Mouse (Mus musculus) left cerebral cortex, adult 8-10 months (tissue): ENCODE results near the gene Egf. TPM values are rescaled to one million over a fixed set of nuclear protein-coding genes. Genes with fewer than 3 reads are reported as not detected.
"Not testable (repeated sequence)": the region's sequence is repeated elsewhere in the genome, so short reads cannot be mapped to it uniquely, and the experiment has no call there.

Experiments used
- DNase-seq, 2 experiments: peaks; one replicate each; pipeline ENCODE4 v3.0.0; 2022; ENCODE audit warnings: low spot score in 2 of 2
- total RNA-seq, 4 experiments: library from RNA; stranded (reverse); gene quantifications; 2 replicates each; pipeline ENCODE4 v1.2.4; 2022

Gene Egf
- total RNA-seq, result 1 to 10 TPM; 1.8 to 2.7 (median 2.3) TPM

DNA sequence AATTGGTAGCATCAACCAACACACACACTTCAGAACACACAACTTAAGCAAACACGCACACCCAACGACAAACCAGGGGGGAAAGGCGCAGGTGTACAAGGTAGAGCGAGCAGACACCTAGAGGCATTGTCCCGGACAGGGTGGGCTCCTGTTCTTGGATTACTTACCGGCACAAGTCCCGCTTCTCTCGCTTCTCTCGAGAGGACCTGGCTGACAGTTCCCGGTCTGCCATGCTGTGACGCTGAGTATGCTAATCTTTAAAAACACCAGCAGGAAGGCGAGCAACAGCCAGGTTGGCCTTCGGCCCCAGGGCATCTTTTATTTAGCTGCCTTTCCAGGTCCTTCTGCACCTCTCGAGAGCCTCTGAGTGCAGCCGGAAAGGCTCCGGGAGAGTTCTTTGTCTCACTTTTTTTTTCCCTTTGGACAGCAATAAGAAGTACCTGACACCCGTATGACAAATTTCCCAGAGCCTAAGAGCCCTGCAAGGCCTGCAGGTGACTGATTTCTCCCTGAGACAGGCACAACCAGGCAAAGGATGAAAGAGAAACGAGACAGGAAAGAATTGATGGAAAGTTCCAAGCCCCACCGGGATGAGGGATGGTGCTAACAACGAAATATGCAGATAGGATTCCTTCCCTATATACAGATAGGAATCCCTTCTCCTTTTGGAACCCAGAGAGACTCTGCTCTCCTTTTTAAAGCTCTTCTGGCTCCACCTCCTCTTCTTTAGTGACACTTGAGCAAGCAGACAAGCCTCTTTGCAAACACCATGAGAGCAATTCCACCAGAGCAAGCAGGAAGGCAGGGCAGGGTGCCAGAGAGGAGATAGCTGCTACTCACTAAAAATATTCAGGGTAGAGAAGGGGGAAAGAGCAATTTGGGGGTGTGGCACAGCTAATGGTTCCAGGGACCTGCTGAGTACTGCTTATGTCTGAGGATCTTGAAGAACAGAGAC, at the start of gene Egf:
Egf (minus strand) TSS at position 667 of the 955 bp plus-strand sequence.
- DNase-seq, result peak in 1 of 2 experiments; percentile 4

DNA sequence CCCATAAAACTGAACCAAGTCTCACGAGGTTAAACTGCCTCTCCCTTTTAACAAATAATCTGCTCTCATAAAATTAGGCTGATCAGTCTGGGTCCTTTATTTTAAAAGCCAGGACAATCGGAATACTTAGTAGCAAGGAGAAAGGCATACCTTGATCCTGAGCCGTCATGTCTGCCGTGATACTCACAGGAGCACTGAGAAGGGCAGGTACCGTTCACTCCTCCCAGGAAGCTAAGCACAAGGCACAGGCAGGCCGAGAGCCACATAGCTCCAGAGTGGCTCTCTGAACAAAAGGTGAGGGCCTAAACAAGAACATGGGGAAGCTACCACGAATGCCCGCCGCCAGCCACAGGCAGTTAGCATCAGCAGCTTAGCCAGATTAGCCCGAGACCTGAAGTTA, 48.6 kb upstream of the Egf start, which contains the start of gene Lrit3:
Lrit3 (minus strand) TSS at position 266 of the 400 bp plus-strand sequence.
- DNase-seq, result no peak

- no peak for DNase-seq
Measured at GRCm38 (mm10) chr3:129799011-129799410, 43.9 kb upstream of the Egf start.

- no peak for DNase-seq
Measured at GRCm38 (mm10) chr3:129798551-129798950, 43.4 kb upstream of the Egf start.

GRCm38 (mm10) chr3:129797341-129797740, 42.2 kb upstream of the Egf start:
- no peak for DNase-seq

GRCm38 (mm10) chr3:129793801-129794200, 38.7 kb upstream of the Egf start:
- DNase-seq, result no peak

DNA sequence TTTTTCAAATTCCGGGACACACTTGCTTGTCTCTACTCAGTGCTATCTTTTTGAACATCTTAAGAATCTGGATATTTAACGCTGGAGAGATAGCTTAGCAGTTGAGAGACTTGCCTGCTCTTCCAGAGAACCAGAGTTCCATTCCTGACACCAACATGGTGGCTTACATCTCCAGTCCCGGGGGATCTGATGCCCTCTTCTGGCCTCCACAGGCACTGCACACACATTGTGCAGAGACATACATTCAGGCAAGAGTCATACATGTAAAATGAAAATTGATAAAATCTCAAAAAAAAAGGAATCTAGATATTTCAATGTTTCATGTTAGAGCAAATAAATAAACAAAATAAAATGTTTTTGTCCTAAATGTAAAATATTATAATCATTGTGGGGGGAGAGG, 27.6 kb upstream of the Egf start:
- no peak for DNase-seq

GRCm38 (mm10) chr3:129781435-129781834, 26.3 kb upstream of the Egf start:
- no peak for DNase-seq

DNA sequence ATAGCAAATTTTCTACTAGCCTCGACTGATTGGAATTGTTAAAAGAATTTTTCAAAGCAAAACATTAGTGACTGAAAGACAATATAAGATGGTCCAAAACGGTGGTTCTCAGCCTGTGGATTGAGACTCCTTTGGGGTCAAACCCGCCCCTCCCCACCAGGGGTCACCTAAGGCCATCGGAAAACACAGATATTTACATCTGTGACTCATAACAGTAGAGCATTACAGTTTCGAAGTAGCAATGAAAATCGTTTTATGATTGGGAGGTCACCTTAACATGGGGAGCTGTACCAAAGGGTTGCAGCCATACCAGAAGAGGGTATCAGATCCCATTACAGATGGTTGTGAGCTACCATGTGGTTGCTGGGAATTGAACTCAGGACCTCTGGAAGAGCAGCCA, 16.1 kb upstream of the Egf start:
- DNase-seq, result no peak

DNA sequence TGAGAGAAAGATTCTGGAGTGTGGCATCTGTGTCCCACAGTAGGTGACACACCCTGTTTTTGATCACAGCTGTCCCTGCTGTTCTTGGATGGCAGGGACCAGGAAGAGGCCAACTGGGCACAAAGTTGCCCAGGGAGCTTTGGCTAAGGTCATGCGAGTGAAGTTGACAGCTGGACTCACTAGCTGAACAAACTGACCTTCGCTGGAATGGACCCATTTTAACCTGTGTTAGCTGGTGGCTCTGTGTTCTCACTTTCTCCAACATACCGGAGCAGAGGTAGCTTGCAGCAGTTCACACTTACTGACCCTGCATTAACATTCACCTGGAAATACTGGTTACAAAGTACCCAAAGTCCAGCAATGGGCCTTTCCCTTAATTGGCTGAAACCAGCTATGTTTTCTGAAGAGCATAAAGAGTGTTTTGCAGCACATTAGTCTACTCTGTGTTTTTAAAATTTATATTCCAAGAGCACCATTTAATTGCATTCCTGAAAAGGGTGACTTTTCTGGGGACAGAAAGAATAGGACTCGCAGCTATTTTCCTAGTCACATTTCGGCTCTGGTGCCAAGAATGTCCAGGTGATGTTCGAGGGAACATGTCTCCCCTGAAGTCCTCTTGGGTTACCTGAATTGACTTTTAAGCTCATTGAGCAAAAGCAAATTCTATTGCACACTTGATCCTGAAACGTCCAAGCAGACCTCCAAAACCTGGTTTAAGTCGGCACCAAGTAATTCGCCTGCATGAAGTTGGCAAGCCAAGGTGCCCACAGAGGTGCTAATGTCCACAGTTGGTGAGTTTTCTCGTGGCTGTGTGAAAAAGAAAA, 12.1 kb upstream of the Egf start:
- DNase-seq, result no peak

DNA sequence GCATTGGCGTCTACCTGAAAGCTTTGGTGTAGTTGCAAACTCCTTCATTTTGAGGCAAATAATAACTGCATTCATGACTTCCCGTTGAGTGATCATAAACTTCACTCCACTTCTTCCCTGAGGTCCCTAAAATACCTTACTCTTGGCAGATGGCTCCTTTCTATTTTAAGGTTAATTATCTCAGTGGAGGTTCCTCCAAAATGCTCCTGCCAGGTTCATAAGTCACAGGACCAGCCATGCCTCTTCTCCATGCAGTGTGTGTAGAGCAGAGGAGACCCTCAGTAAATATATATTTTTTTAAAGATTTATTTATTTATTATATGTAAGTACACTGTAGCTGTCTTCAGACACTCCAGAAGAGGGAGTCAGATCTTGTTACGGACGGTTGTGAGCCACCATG, 11.0 kb upstream of the Egf start:
- no peak for DNase-seq

GRCm38 (mm10) chr3:129757599-129757998, 2.5 kb upstream of the Egf start:
- DNase-seq, result not testable (repeated sequence)

GRCm38 (mm10) chr3:129744803-129745202, 10.3 kb downstream of the Egf start:
- DNase-seq, result no peak

- no peak for DNase-seq
Measured at GRCm38 (mm10) chr3:129742781-129743180, 12.3 kb downstream of the Egf start.

- no peak for DNase-seq
Measured at GRCm38 (mm10) chr3:129738291-129739183, 16.6 kb downstream of the Egf start.

GRCm38 (mm10) chr3:129731636-129732035, 23.5 kb downstream of the Egf start:
- no peak for DNase-seq

- no peak for DNase-seq
Measured at GRCm38 (mm10) chr3:129730426-129730825, 24.7 kb downstream of the Egf start.

- no peak for DNase-seq
Measured at GRCm38 (mm10) chr3:129729916-129730315, 25.2 kb downstream of the Egf start.

- DNase-seq, result no peak
Measured at GRCm38 (mm10) chr3:129725592-129725991, 29.5 kb downstream of the Egf start.

DNA sequence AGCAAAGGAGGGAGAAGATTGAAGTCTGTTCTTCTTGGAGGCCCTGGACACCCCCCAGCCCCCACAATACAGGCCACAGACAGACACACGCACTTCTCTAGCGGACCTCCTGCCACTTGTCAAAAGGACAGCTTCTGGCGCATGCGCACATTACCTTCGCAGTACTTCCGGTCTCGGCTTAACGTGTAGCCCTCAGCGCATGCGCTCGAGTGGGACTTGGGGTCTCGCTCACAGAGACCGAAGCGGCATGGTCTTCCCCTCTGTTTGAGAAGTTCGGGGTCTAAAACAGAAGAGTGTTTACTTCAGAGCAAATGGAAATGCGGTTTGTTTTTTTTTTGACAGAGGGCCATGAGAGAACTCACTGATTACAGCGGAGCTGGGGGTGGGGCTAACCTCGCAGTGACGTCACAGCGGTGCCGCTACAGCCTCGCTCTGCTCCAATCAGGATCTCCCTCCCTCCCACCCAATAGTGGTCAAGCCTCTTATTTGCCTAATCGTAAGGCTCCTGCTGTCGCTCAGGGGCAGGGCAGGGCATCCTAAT, 30.1 kb downstream of the Egf start:
- peak; percentile 89 to 92 for DNase-seq

DNA sequence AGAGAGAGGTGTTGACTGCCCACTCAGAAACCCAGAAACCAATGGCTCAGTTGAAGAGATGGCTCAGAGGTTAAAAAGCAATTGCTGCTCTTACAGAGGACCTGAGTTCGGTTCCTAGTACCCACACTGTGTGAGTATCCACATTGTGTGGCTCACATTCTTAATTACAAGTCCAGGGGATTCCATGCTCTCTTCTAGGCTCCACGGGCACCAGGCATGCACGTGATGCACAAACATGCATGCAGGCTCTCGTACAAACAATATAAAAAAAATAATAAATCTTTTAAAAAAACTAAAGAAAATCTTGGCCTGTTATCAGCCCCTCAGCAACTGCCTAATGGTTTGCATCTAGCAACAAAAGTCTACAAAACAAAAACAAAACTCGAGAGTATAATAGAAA, 30.6 kb downstream of the Egf start:
- no peak for DNase-seq
